Mouse (Mus musculus) cerebellum, adult 9-10 months (tissue): Measurements from ENCODE around the gene Hoxd13.

Experiments used
- DNase-seq: peaks from one replicate; pipeline ENCODE4 v3.0.0; 2022

Gene Hoxd13

DNA sequence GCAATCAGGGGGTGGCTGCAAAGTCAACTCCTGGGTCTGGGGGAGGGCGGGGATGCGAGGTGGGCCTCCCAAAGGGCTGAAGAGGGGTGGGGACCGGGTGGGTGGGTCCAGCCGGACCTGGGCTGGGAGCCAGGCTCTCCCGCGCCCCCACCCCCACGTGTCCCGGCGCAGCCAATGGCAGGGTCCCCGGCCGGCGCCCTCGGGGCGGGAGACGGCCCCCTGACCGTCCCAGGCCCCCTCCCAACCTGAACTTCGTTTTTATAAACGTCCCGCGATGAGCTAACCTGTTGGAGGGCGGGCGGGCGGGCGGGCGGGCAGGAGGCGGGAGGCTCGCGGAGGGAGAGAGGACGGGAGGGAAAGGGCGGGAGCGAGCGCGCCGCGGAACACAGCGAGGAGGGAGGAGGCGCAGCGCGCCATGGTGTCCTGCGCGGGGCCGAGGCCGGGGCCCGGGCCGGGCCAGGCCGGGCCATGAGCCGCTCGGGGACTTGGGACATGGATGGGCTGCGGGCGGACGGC is at the start of gene Hoxd13:
TSS of gene Hoxd13 (plus strand) at position 469 of the 516 bp plus-strand sequence.
- no peak for DNase-seq

GRCm38 (mm10) chr2:74619676-74620246 is 48.3 kb upstream of the Hoxd13 start:
- no peak for DNase-seq

DNA sequence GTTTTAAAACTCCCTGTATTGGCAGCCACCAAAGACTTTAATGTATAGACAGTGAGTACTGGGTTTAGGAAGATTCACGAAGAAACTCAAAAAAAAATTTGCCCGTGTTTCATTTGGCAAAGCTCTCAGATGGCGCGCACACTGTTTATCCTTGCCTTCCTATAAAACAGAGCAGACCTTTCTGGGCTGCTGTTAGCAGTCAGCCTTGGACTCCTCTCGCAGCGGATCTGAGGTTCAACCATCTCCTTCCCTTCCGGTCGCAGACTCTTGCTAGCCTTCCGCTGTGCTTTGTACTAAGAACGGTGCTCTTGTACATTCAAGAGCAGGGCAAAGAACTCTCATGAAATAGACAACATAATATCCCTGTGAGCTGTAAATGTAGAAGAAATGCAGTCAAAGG is 47.7 kb upstream of the Hoxd13 start:
- DNase-seq: no peak

GRCm38 (mm10) chr2:74635412-74635811 is 32.7 kb upstream of the Hoxd13 start:
- no peak for DNase-seq

GRCm38 (mm10) chr2:74642431-74642830 is 25.7 kb upstream of the Hoxd13 start:
- no peak for DNase-seq

DNA sequence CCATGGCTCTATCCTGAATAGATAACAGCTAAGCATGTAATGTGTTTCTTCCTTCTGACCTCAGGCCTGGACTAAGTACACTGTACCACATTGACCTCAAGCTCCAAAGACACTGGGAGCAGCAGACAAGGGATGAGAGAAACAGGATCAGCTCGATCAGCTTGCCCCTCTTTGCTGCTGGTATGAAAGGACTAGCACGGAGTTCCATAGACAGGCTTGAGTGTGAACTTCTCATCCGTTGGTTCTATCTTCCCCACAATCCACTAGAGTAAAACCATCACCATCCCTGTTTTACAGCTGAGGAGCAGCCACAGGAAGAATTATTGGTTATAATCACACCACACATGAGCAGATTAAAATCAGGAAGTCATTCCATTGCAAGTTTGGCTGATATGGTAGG is 22.5 kb upstream of the Hoxd13 start:
- DNase-seq: no peak

GRCm38 (mm10) chr2:74647082-74647864 is 20.8 kb upstream of the Hoxd13 start:
- DNase-seq: no peak

DNA sequence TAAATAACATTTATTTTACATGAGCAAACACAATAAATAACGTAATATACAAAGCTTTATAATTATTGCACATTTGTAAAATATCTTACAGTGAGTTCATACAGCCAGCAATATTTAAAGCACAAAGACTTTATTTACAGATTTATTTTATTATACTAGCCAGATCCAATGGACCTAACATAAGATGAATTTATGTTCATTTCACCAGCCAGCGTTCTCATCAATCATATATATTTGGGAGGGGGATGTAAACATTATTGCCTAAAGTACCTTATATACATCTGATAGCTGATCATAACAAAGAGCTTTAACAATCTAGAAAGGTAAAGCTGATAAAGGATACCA is 15.1 kb upstream of the Hoxd13 start:
- DNase-seq: no peak

GRCm38 (mm10) chr2:74653781-74654535 is 14.2 kb upstream of the Hoxd13 start:
- DNase-seq: no peak

- DNase-seq: no peak
Measured at GRCm38 (mm10) chr2:74654743-74655419, 13.2 kb upstream of the Hoxd13 start.

DNA sequence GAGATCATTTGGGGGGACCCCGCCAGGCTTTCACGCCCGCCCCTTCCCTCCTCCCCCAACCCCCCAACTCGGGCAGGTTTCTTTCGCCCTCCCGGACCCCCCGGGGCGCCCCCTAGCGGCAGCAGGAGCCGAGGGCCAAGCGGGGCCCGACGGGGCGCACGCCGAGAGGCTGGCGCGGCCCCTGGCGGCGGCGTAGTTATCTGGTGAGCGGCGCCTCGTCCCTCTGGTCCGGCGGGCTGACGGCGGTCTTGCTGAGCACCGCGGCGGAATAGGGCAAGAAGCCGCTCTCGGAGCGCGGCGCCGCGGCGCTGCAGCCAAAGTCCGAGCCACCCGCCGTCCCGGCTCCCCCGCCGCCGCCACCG is 12.7 kb upstream of the Hoxd13 start:
- no peak for DNase-seq

- no peak for DNase-seq
Measured at GRCm38 (mm10) chr2:74655821-74656631, 12.1 kb upstream of the Hoxd13 start.

- DNase-seq: no peak
Measured at GRCm38 (mm10) chr2:74656632-74657021, 11.5 kb upstream of the Hoxd13 start.

DNA sequence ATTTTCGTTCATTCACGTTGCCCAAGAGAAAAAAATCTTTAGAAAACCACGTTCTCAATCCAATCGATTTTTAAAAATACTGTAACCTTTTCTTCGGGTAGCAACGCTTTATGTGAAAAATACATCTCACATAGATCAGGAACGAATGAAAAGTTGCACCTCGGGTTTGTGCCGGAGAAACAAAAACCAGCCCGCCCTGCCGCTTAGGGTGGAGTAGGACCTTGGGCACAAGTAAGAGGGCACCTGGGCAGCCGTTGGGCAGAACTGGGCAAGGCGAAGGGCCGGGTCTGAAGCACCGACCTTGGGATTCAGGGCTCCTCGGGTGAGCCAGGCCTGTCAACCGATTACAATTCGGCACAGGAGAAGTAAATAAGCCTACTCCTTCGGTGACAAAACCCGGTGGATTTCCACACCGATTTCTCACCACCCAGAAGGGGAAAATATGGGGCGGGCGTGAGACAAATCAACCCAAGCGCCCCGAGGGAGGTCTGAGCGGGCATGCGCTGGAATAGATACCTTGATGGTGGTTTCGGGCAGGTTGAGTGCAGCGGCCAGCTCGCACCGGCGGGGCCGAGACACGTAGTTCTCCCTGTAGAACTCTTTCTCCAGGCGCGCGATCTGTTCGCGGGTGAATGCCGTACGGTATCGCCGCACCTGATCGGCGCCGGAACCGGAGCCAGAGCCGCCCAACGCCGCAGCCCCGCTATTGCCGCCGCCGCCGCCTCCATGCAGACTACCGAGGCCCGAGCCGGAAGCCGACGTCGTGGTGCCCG is 10.7 kb upstream of the Hoxd13 start:
- DNase-seq: no peak

DNA sequence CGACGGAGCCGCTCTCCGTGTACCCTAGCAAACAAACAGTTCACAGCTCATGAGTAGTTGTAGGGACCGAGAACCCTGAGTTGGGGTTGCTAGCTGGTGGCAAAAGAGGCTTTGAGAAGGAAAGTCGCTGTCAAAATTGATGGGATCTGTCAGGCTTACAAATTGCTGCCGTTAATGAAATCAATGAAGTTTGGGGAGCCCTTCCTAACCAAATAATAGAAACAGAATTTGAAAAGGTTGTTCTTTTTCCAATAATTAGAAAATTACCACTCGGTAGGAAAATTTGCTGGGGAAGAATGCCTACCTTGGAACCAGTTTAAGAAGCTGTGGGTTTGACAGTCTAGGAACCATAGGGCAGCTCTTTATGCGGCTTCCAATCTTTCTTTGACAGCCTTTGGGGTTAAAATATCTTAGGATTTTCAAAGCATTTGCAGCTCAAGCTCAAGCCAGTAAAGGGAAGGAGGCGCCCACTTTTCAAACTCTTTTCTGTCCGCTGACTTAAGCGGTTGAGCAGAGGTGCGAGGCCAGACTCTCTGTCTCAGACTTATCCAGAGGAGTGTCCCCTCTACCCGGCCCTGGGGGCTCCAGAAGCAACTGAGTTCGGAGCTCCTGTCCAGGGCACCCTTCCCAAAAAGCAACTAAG is 10.0 kb upstream of the Hoxd13 start:
- no peak for DNase-seq

GRCm38 (mm10) chr2:74658667-74659371 is 9.3 kb upstream of the Hoxd13 start:
- DNase-seq: no peak

- no peak for DNase-seq
Measured at GRCm38 (mm10) chr2:74659507-74660005, 8.6 kb upstream of the Hoxd13 start, which contains the start of gene Evx2. Gene Evx2 (minus strand): TSS chr2:74659557.

- no peak for DNase-seq
Measured at GRCm38 (mm10) chr2:74660421-74661375, 7.4 kb upstream of the Hoxd13 start.

DNA sequence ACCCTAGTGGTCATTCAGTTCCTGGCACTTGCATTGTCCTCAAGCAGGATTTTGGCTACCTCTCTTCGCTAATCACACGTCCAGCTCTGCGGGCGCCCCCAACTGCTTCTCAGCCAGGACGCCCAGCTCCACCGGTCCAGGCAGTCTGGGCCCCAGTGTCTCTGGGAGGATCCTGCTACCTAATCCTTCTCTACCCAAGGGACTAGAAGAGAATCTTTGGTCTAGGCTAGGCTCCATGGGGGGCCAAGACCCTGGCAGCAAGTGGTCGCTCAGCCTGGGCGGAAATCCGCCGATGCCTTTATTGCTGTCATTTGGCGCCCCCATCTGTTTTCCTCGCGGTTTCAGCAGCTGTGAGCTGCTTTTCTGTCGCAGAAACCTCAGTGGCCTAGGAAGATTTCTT is 6.4 kb upstream of the Hoxd13 start:
- no peak for DNase-seq
